Mouse (Mus musculus): ENCODE measurements around the gene Sdad1.

Sdad1 gene

GRCm38 (mm10) chr5:92312046-92312715 is 1.9 kb upstream of the Sdad1 start:
- CTCF ChIA-PET: interaction anchor here (0.6 to 1.4 kb wide), 7 partner anchors 12 to 1688 kb away, joined by 3 to 11 read pairs (median 4); no protein-coding TSS in a partner anchor

GRCm38 (mm10) chr5:92304291-92304690 is 6.0 kb downstream of the Sdad1 start:
- CTCF ChIA-PET: interaction anchor here (0.7 kb wide), 1 partner anchor 108 kb away, joined by 3 read pairs; no protein-coding TSS in a partner anchor

- CTCF ChIA-PET: interaction anchor here (0.7 kb wide), 1 partner anchor 12 kb away, joined by 19 read pairs; no protein-coding TSS in a partner anchor
Observed at GRCm38 (mm10) chr5:92302149-92302840, 8.0 kb downstream of the Sdad1 start.

DNA sequence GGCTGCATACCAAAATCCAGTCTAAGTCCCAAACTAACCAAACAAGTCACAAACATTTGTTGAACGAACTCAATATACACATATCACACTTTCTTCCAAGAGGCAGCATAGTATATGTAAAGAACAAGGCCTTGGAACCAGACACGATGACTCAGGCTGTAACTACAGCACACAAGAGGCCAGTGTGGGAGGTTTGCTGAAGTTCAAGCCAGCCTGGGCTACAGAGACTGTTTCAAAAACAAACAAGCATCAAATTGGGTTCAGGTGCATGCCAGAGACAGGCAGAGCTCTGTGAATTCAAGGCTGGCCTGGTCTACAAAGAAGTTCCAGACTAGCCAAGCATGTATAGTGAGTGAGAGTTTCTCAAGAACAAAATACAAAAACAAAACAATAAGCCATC is 15.8 kb downstream of the Sdad1 start:
- CTCF ChIA-PET: no interaction called here

GRCm38 (mm10) chr5:92291652-92292414 is 18.4 kb downstream of the Sdad1 start:
- CTCF ChIA-PET: no interaction called here

GRCm38 (mm10) chr5:92287840-92288239 is 22.4 kb downstream of the Sdad1 start:
- CTCF ChIA-PET: no interaction called here

- CTCF ChIA-PET: interaction anchor here (0.6 to 0.9 kb wide), 3 partner anchors 12 to 199 kb away, joined by 4 to 6 read pairs (median 4); no protein-coding TSS in a partner anchor
Observed at GRCm38 (mm10) chr5:92283107-92283506, 27.2 kb downstream of the Sdad1 start.

DNA sequence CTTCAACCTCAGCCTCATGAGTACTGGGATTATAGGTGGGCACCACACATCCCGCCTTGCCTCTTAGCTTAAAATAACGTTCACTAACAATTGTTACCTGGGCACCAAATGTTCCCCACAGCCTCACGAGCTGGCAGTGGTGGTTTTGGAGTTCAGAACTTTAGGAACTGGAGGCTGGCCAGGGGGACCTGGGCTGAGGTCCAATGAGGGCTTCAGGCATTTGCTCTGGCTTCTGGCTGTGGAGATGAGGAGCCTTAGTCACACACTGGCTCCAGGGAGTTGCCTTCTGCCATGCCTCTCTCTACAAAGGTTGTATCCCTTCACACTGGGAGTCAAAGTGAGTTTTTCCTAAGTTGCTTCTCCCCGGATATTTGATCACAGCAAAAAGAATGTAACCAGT is 27.7 kb downstream of the Sdad1 start:
- CTCF ChIA-PET: interaction anchor here (0.9 kb wide), 1 partner anchor 30 kb away, joined by 4 read pairs; no protein-coding TSS in a partner anchor

DNA sequence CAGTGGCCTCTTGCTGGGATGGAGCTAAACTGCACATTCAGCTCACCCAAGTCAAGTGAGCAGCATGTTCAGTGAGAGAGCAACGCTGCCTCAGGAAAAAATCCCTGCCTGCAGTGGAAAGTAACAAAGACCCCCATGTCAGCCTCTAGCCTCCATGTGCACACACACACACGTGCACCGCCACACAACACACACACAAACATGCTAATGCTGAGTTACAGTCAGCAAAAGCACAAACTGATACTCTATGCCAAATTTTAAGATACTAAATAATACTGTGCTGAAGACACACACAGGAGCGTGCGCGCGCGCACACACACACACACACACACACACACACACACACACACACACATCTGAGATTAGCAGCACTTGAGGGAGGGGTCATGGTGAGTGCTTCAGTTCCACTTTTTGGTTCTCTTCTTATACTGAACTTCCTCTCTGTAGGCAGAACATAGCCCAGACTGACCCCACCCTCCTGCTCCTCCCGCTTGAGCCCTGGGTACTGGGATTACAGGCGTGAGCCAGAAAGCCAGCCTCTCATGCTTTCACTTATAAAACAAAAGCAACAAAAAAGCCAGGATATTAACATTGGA is 31.2 kb downstream of the Sdad1 start:
- CTCF ChIA-PET: interaction anchor here (0.6 to 0.9 kb wide), 2 partner anchors 31 to 1997 kb away, joined by 3 read pairs; no protein-coding TSS in a partner anchor

DNA sequence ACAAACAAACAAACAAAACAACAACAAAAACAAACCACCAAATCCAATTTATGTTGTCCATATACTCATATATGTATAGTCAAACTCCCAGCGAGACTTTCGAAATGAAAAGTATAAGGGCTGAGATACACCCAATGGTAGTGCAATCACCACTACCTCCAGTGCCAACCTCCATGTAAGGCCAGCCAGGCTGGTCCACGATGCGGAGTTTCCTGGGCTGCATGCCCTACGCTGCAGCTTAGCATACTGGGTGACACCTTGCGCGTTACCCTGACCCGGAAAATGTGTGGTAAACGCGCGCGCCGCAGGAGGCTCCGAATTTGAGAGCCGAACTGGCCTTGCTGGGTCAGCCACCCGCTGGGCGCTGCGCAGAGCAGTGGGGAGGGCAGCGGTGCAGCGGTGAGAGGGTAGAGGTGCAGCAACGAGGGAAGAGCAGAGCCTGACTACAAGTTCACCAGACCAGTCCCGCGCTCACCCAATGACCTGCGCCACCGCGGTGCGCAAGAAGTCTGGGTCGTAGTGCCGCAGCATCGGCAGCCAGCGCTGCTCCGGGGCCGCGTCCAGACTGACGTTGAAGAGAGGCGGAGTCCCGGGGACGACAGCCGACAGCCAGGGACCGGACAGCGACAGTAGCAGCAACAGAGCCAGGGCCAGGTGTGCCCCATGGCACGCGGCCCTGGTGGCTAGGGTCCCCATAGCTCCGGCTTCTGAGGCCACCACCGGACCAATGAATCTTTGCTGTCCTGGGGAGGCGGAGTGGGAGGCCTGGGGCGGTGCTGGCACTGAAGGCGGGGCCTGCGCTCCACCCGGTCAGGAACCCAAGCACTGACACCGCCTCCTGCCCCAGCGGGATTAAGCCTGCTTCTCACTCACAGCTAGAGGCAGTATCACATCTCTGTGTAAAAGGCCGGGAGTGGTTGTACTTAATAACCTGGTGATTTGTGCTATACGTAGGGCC is 32.6 kb downstream of the Sdad1 start, which contains the start of gene Naaa:
Gene Naaa (minus strand): TSS at position 734 of the 958 bp plus-strand sequence.
- CTCF ChIA-PET: interaction anchor here (0.9 kb wide), 1 partner anchor 32 kb away, joined by 3 read pairs; no protein-coding TSS in a partner anchor

DNA sequence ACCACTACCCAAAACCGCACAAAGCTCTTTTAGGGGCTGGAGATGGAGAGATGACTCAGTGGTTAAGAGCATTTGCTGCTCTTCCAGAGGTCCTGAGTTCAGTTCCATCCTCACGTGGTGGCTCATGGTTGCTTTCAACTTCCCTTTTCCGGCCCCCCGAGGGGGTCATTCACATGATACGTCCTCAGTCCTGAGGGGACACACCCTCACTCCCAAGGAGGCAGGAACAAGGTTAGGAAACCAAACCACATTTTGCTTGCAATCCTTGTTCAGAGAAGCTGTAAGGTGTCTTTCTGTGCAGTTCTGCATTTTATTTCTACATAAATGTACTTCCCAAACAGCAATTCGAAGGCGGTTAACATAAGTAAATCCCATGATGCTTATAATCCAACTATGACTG is 39.8 kb downstream of the Sdad1 start:
- CTCF ChIA-PET: no interaction called here

DNA sequence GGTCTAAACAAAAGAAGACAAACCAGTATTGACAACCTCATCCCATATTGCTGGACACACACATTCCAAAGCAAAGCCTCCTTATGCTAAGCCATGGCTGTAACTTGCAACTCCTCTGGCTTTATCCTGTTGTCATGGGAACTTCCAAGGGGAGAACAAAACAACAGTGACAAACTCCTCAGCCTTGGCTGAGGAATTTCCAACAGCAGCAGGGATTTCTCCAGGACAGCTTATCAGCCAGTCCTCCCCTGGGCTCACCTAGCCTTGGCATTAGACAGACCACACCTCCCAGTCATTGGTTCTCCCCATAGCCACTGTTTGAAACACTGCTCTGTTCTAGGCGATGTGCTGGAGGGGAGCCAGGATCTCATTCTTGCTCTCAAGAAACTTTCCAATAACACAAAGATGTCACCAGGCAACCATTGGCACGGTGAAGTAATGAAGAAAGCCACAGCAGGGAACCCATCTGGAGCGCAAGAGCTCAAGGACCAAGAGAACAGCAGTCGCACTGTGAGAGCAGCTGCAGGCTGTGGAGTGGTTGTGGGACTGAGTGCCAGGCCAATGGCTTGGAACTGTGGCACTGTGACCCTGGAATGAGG is 46.4 kb downstream of the Sdad1 start:
- CTCF ChIA-PET: no interaction called here

GRCm38 (mm10) chr5:92262646-92263045 is 47.6 kb downstream of the Sdad1 start:
- CTCF ChIA-PET: no interaction called here

DNA sequence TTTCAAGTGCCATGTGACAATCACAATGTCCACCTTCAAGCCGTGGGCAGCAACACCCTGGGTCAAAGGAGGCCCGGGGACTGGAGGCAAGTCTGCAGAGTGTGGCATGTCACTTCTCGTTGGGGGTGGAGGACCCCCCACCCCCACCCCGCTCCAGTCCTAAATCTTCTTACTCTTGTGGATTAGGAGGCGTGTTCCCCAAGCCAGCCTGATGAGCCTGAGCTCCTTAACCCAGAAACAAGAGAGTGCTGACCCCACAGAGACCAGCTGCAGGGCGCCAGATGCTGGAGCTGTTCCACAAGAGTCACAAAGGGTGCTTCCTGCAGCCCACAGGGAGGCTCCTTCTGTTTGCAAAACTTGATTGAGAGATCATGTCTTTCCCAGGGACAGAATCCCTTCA is 54.1 kb downstream of the Sdad1 start, which contains the start of gene Ppef2:
Gene Ppef2 (minus strand): TSS at position 61 of the 400 bp plus-strand sequence.
- CTCF ChIA-PET: no interaction called here

GRCm38 (mm10) chr5:92254476-92254875 is 55.8 kb downstream of the Sdad1 start:
- CTCF ChIA-PET: no interaction called here

- CTCF ChIA-PET: no interaction called here
Observed at GRCm38 (mm10) chr5:92252797-92253343, 57.4 kb downstream of the Sdad1 start.

- CTCF ChIA-PET: no interaction called here
Observed at GRCm38 (mm10) chr5:92252031-92252430, 58.2 kb downstream of the Sdad1 start.

DNA sequence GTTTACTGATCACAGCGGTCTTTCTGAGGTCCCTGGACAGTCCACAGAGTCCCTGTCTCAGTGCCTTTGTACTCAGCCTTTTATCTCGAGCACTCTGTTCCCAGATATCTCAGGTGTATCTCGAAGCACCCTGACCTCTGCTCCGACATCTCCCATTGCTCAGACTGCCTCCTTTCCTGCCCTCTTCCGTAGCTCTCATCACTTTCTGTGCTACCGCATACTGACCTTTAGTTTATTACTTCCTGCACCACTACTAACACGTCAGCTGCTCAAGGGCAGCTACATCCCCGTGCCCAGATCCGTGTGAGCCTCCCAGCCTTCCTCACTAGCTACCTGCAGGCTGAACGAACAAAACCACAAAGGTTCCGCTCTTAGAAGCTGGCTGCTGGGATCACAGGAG is 61.7 kb downstream of the Sdad1 start:
- CTCF ChIA-PET: no interaction called here

GRCm38 (mm10) chr5:92245483-92245882 is 64.8 kb downstream of the Sdad1 start:
- CTCF ChIA-PET: no interaction called here

DNA sequence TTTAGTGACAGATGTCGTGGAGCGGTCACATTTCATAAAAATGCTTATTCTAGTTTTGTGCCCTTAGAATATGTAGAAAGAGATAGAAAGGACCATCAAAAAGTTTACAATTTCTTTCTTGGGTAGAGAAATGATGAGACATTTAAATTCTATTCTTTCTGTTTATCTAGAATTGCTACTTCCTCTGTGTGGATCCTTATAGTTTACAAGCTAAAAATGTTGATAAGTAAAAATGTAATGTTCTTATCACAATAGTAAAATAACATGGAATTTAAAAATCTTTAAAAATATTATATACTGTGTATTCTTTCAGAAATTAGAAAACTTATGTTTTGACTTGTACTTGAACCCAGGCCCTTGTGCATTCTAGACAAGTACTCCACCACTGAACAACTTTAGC is 65.4 kb downstream of the Sdad1 start:
- CTCF ChIA-PET: no interaction called here
